Mouse (Mus musculus): ENCODE results near the gene Islr2. TPM values are rescaled to one million over a fixed set of nuclear protein-coding genes. Genes with fewer than 3 reads are reported as not detected.

The Islr2 gene
- polyA plus RNA-seq (2015; fragmentation: Nextera tagmentation; extraction: Ambion mirVana) = 0.11 and 0.18 TPM in 2 replicates

GRCm38 (mm10) chr9:58203516-58204447, at the start of gene Islr2, which contains the start of gene Islr:
Gene Islr2 (minus strand): TSS chr9:58204319.
Gene Islr (minus strand): TSS chr9:58204306.

GRCm38 (mm10) chr9:58253033-58253804, 49.1 kb upstream of the Islr2 start, which contains the start of gene Stoml1:
Gene Stoml1 (plus strand): TSS chr9:58253164.

GRCm38 (mm10) chr9:58249592-58250192, 45.6 kb upstream of the Islr2 start, which contains the start of gene Pml:
Gene Pml (minus strand): TSS chr9:58249786.

Small RNAs within 50 kb of the gene (microRNA-seq; reads per million reads assigned to microRNA genes)
- not detected for gene Mir6385

Other genes starting within 250 kb of the Islr2 start
- 1.2 and 5.2 TPM in 2 replicates for gene Cyp11a1, start 197.9 kb downstream of the Islr2 start, polyA plus RNA-seq (2015; fragmentation: Nextera tagmentation; extraction: Ambion mirVana)
- 0.07 and 0.12 TPM in 2 replicates for gene Stra6, start 140.5 kb downstream of the Islr2 start, polyA plus RNA-seq (2015; fragmentation: Nextera tagmentation; extraction: Ambion mirVana)
- gene Ccdc33, start 85.5 kb downstream of the Islr2 start, polyA plus RNA-seq (2015; fragmentation: Nextera tagmentation; extraction: Ambion mirVana) = not detected in 2 replicates
- 85.1 and 85.6 TPM in 2 replicates for gene Islr, start within 50 bp of the Islr2 start, polyA plus RNA-seq (2015; fragmentation: Nextera tagmentation; extraction: Ambion mirVana)
- gene Pml, start 45.5 kb upstream of the Islr2 start, polyA plus RNA-seq (2015; fragmentation: Nextera tagmentation; extraction: Ambion mirVana) = 10.4 and 10.8 TPM in 2 replicates
- gene Stoml1, start 48.8 kb upstream of the Islr2 start, polyA plus RNA-seq (2015; fragmentation: Nextera tagmentation; extraction: Ambion mirVana) = 33.5 and 34.3 TPM in 2 replicates
- gene Loxl1, start 108.9 kb upstream of the Islr2 start, polyA plus RNA-seq (2015; fragmentation: Nextera tagmentation; extraction: Ambion mirVana) = 121 and 138 TPM in 2 replicates
- not detected in 2 replicates for gene Tbc1d21, start 166.1 kb upstream of the Islr2 start, polyA plus RNA-seq (2015; fragmentation: Nextera tagmentation; extraction: Ambion mirVana)

Measured in urinary bladder, postnatal 0 days (tissue).